Mouse (Mus musculus): Measurements from ENCODE around the gene Cap2.

DNA sequence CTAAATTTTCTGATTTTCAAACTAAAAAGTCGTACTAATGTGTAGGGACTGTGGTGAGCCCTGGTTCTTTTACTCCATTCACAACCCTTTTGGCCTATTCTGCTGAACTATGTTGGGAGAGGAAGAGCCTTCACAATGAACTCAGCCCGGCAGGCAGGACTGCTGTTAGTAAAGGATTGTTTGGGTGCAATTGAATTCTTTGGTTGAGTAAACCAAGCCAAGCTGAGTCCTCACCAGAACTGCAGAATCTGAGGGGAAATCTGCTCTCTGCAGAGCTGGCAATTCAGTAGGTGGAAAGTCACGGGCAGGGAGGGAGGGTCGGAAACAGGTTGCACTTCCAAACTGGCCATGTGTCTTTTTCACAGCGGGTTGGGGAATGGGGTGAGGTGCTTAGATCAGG is 39.3 kb downstream of the Cap2 start:
- TF ChIP-seq CTCF (IDR thresholded peaks at IDR 0.05; ENCODE audit: control insufficient read depth, insufficient read depth, insufficient replicate concordance, low read depth, low read length) (no peak), POLR2A (IDR thresholded peaks at IDR 0.05; ENCODE audit: control insufficient read depth, low read depth, low read length) (no peak)

Data from testis, adult 2 months (tissue).